Mouse (Mus musculus) heart, embryonic 12.5 days (tissue): ENCODE results near the gene Psmd8. TPM values are rescaled to one million over a fixed set of nuclear protein-coding genes. Genes with fewer than 3 reads are reported as not detected.

Experiments
- ATAC-seq: fragments of 200-750 bp; cut with Nextera tagmentation; 2 replicates; pipeline ENCODE4 v1.8.0; 2017; ENCODE audit warnings: moderate TSS enrichment, moderate library complexity; ENCODE audit not compliant: insufficient number of reproducible peaks, low FRiP score
- H3K27ac ChIP-seq: fragments of 300-500 bp; sonication (generic); 2 replicates; pipeline ENCODE4 v1.5.1; 2016; ENCODE audit warnings: mild to moderate bottlenecking, moderate library complexity; ENCODE audit not compliant: poor library complexity, severe bottlenecking
- H3K27me3 ChIP-seq: fragments of 300-500 bp; sonication (generic); replicated peaks from 2 replicates; pipeline ENCODE4 v1.6.1; 2016; ENCODE audit warnings: mild to moderate bottlenecking, moderate library complexity
- H3K36me3 ChIP-seq: fragments of 300-500 bp; sonication (generic); 2 replicates; pipeline ENCODE4 v1.6.1; 2016; ENCODE audit warnings: mild to moderate bottlenecking, moderate library complexity
- H3K4me1 ChIP-seq: fragments of 300-500 bp; sonication (generic); replicated peaks from 2 replicates; pipeline ENCODE4 v1.6.1; 2016; ENCODE audit warnings: mild to moderate bottlenecking
- H3K4me2 ChIP-seq: fragments of 300-500 bp; sonication (generic); 2 replicates; pipeline ENCODE4 v1.6.1; 2016; ENCODE audit warnings: mild to moderate bottlenecking, moderate library complexity
- H3K4me3 ChIP-seq: fragments of 300-500 bp; sonication (generic); 2 replicates; pipeline ENCODE4 v1.5.1; 2016; ENCODE audit warnings: mild to moderate bottlenecking
- H3K9ac ChIP-seq: fragments of 300-500 bp; sonication (generic); 2 replicates; pipeline ENCODE4 v1.6.1; 2016; ENCODE audit warnings: mild to moderate bottlenecking, moderate library complexity
- H3K9me3 ChIP-seq: fragments of 300-500 bp; sonication (generic); replicated peaks from 2 replicates; pipeline ENCODE4 v1.6.1; 2016; ENCODE audit warnings: mild to moderate bottlenecking, moderate library complexity
- WGBS: fragments of 180-500 bp; shearing (Covaris S2); methylation state at CpG from one replicate; pipeline ENCODE4 v1.1.7; 2016; 5-methylcytosine and 5-hydroxymethylcytosine counted together
- polyA plus RNA-seq: library from polyadenylated mRNA; unstranded; fragments of >200 nt; fragmentation: Nextera tagmentation; extraction: Ambion mirVana; gene quantifications from 2 replicates; pipeline ENCODE4 v1.2.1, GENCODE M21; 2016

Gene Psmd8
- polyA plus RNA-seq, 1 experiment from 2014 or later: 221 TPM

GRCm38 (mm10) chr7:29170755-29171561, 9.5 kb downstream of the Psmd8 start:
- H3K36me3 ChIP-seq: peaks cover 29% of the 10 kb centered on the region
- no peak overlapping the region for H3K27ac ChIP-seq
- H3K4me3 ChIP-seq: peak overlapping the region; percentile 67
- H3K4me1 ChIP-seq: peaks cover 38% of the 10 kb centered on the region
- peak overlapping the region; percentile 89 for H3K4me2 ChIP-seq
- 2% methylated on average over 43 of the region's 43 CpGs for WGBS
- no peak for ATAC-seq
- peak overlapping the region; percentile 69 for H3K9ac ChIP-seq
- H3K27me3 ChIP-seq: peaks cover 56% of the 10 kb centered on the region
- H3K9me3 ChIP-seq: no peaks in the 10 kb centered on the region

DNA sequence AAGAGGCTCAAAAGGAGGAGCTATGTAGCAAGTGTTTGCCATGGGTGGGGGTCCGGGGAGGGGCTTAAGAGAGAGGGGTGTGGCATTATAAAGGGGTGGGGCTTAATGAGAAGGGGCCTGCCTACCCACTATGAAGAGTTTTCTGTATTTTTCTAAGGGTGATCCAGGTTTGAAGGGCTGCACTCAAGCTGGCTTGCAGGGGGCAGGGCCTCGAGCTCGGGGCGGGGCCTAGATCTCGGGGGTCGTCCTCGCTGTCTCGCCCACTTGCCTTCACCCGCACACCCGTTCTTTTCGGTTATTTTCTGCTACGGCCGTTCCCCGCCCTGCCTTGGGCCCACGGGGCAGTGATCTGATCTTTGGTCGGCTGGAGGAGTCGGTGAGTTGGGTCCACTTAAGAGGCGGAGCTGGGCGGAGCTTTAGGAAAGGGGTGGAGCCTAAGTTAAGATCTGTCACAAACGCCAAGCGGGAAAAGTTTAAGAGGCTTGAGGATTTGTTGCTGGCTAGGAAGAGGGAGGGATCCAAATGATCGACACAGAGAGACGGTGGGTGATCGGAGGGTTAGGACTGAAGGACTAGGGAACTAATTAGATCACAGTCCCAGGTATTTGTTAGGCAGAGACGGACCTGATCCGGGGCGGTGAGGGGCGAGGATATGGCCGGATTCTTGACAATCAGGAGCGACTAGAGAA, 10.3 kb downstream of the Psmd8 start, which contains the start of the genes Ggn and Spred3:
Gene Ggn, plus strand, starts transcription at position 145 of the 689 bp plus-strand sequence.
Gene Spred3, minus strand, starts transcription at position 346 of the 689 bp plus-strand sequence.
- peaks cover 21% of the 10 kb centered on the region for H3K36me3 ChIP-seq
- H3K9ac ChIP-seq: peak within 1 kb of the TSS; percentile 70
- peak within 1 kb of the TSS; percentile 89 for H3K4me2 ChIP-seq
- peaks cover 38% of the 10 kb centered on the region for H3K4me1 ChIP-seq
- H3K27me3 ChIP-seq: peaks cover 56% of the 10 kb centered on the region
- 0% methylated on average over 30 of the region's 30 CpGs for WGBS
- peak within 1 kb of the TSS; percentile 67 for H3K4me3 ChIP-seq
- H3K9me3 ChIP-seq: no peaks in the 10 kb centered on the region
- H3K27ac ChIP-seq: peak within 1 kb of the TSS; percentile 67
- peak; percentile 71 for ATAC-seq

DNA sequence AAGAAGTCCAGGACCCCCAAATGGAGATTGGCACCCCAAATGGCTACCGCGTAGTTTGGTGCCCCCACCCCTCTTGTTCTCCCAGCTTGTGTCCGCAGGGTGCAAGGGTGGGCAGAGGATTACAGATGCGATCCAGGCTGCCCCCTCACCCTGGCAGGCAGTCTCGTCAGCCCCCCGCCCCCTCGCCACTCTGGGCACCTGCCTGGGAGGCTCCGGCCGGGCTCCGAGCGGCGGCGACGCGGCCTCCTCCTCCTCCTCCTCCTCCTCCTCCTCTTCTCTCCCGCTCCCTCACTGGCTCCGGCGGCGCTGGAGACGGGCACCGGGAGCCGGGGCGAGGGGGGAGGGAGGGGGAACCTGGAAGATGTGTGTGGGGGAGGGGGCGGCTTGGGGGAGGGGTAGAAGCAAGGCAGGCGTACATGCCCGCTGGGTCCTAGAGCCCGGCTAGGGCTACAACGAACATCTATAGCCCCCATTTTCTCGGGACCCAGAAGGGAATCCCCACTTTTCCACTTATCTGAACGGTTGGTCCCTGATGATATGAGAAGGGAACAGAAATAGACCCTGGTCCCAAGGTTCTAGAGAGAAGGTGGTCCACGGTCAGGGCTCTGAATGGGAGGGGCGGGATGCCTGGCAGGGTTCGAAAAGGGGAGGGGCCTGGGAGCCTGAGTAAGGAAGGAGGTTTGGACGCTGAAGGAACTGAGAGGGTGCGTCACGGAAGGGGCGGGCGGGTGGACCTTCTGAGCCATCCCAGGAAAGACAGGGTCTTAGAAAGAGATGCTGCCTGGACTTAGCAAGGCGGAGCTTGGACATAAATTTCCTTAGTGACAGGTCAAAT, 11.1 kb downstream of the Psmd8 start:
- Histone ChIP-seq H3K27me3 (peaks cover 51% of the 10 kb centered on the region), H3K36me3 (peaks cover 14% of the 10 kb centered on the region), H3K9me3 (no peaks in the 10 kb centered on the region), H3K27ac (peak overlapping the region; percentile 67; the same call in 1 of the 2 replicates), H3K4me3 (peak overlapping the region; percentile 67), H3K4me1 (peaks cover 38% of the 10 kb centered on the region), H3K9ac (peak overlapping the region; percentile 70), H3K4me2 (peak overlapping the region; percentile 89)
- under 1% methylated on average over 28 of the region's 39 CpGs for WGBS
- ATAC-seq: peak; percentile 82

DNA sequence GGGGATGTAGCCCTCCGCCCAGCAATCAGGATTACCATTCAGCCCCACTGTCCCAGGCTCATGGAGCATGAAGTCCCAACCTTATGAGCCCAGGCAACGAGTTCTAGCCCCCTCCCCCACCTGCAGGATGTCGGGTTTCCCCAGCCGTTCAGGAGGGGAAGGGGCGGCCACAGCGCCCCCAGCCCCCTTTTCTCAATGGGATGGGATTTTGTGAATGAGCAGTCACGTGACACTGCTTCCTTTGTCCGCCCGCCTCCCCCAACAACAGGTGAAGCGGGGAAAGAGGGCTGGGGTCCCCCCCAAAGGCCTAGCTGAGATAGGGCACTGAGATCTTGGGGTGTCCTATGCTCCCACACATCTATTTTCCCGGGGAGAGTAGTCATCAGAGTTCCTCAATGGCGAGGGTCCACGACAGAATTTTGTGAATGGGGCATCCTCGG, 11.7 kb downstream of the Psmd8 start:
- Histone ChIP-seq H3K36me3 (peaks cover 7% of the 10 kb centered on the region), H3K4me2 (peak overlapping the region; percentile 89), H3K4me1 (peaks cover 38% of the 10 kb centered on the region), H3K27ac (no peak overlapping the region), H3K4me3 (peak overlapping the region; percentile 67), H3K27me3 (peaks cover 45% of the 10 kb centered on the region), H3K9me3 (no peaks in the 10 kb centered on the region), H3K9ac (peak overlapping the region; percentile 70)
- no peak for ATAC-seq
- 1% methylated on average over 14 of the region's 14 CpGs for WGBS

- Histone ChIP-seq H3K4me1 (peaks cover 39% of the 10 kb centered on the region), H3K27ac (no peak overlapping the region), H3K9me3 (no peaks in the 10 kb centered on the region), H3K4me2 (peak overlapping the region; percentile 89), H3K27me3 (peaks cover 39% of the 10 kb centered on the region), H3K9ac (no peak overlapping the region; the same call in 1 of the 2 replicates), H3K36me3 (0 out of 2 replicates have a peak, but pooled peaks cover 1% of the 10 kb centered on the region), H3K4me3 (peak overlapping the region; percentile 67)
- ATAC-seq: no peak
- WGBS: 4% methylated on average over 10 of the region's 10 CpGs
Observed at GRCm38 (mm10) chr7:29168121-29168695, 12.3 kb downstream of the Psmd8 start.

- WGBS: 22% methylated on average over 19 of the region's 19 CpGs
- H3K4me1 ChIP-seq: peaks cover 44% of the 10 kb centered on the region
- H3K4me3 ChIP-seq: 0 out of 2 replicates have a peak overlapping the region, but pooled peaks have one; percentile 6
- H3K9ac ChIP-seq: no peak overlapping the region
- no peak for ATAC-seq
- no peaks in the 10 kb centered on the region for H3K9me3 ChIP-seq
- peak overlapping the region; percentile 89; the same call in 1 of the 2 replicates for H3K4me2 ChIP-seq
- H3K36me3 ChIP-seq: no peaks in the 10 kb centered on the region
- H3K27me3 ChIP-seq: peaks cover 34% of the 10 kb centered on the region
- no peak overlapping the region for H3K27ac ChIP-seq
Observed at GRCm38 (mm10) chr7:29167656-29168055, 12.8 kb downstream of the Psmd8 start.

- H3K9me3 ChIP-seq: no peaks in the 10 kb centered on the region
- ATAC-seq: no peak
- peaks cover 10% of the 10 kb centered on the region; the same call in 1 of the 2 replicates for H3K36me3 ChIP-seq
- peak overlapping the region; percentile 3; the same call in 1 of the 2 replicates for H3K4me2 ChIP-seq
- H3K27me3 ChIP-seq: peaks cover 46% of the 10 kb centered on the region
- H3K4me1 ChIP-seq: peaks cover 8% of the 10 kb centered on the region
- no peak overlapping the region for H3K4me3 ChIP-seq
- no peak overlapping the region for H3K27ac ChIP-seq
- H3K9ac ChIP-seq: no peak overlapping the region
- 13% methylated on average over 9 of the region's 9 CpGs for WGBS
Observed at GRCm38 (mm10) chr7:29162750-29163525, 17.6 kb downstream of the Psmd8 start.

- WGBS: 71% methylated on average over 5 of the region's 5 CpGs
- no peaks in the 10 kb centered on the region for H3K9me3 ChIP-seq
- no peak for ATAC-seq
- no peak overlapping the region for H3K27ac ChIP-seq
- H3K4me1 ChIP-seq: peaks cover 8% of the 10 kb centered on the region
- no peak overlapping the region for H3K9ac ChIP-seq
- H3K36me3 ChIP-seq: peaks cover 10% of the 10 kb centered on the region; the same call in 1 of the 2 replicates
- H3K4me3 ChIP-seq: no peak overlapping the region
- H3K27me3 ChIP-seq: peaks cover 46% of the 10 kb centered on the region
- peak overlapping the region; percentile 3; the same call in 1 of the 2 replicates for H3K4me2 ChIP-seq
Observed at GRCm38 (mm10) chr7:29162294-29162693, 18.2 kb downstream of the Psmd8 start.

GRCm38 (mm10) chr7:29158264-29158663, 22.2 kb downstream of the Psmd8 start:
- peaks cover 11% of the 10 kb centered on the region for H3K4me1 ChIP-seq
- ATAC-seq: no peak
- WGBS: 5% methylated on average over 5 of the region's 5 CpGs
- H3K9me3 ChIP-seq: peaks cover 6% of the 10 kb centered on the region; the same call in 1 of the 2 replicates
- H3K27me3 ChIP-seq: peaks cover 50% of the 10 kb centered on the region
- H3K27ac ChIP-seq: no peak overlapping the region
- no peak overlapping the region for H3K9ac ChIP-seq
- peaks cover 19% of the 10 kb centered on the region for H3K36me3 ChIP-seq
- H3K4me2 ChIP-seq: no peak overlapping the region
- H3K4me3 ChIP-seq: no peak overlapping the region
